Comparison of ENCODE assay signal across 24 mouse cellular contexts in the genomic region with DNA sequence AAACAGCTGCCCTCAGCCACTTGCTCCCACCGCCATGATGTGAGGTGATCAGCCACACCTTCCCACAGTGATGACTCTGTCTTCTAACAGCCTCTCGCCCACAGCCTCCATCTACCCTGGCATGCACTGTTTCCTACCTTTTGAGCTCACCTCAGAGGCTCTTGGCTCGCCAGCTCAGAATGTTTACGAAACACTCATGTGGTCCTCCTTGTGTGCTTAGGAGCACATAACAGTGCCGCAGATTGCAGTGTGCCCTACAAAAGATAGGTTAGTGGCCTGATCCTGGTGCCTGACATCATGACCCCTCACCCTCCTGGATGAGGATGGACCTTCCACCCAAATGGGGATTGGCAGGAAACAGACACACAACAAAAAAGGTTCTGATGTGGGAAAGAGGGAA.
DNase-seq lines count a peak whose midpoint lies in the region; ATAC-seq and TF ChIP-seq lines count a peak whose summit lies in the region.
"Had no signal": no experiment of that assay in that cellular context is flagged by ENCODE, and none has a peak within 500 bp of the region (broad histone marks: within the 10 kb centered on the region; RNA-seq: fewer than 3 reads in every experiment).

No protein-coding gene starts in this region.

- peak; percentile 11; the same call in 1 of the 2 replicates for ATAC-seq in liver, postnatal 0 days
- ATAC-seq in liver, embryonic 11.5 days (replicated peaks; ENCODE audit: low FRiP score), result no peak
- peak; percentile 33; the same call in 1 of the 2 replicates for ATAC-seq in lung, embryonic 15.5 days (ENCODE audit: borderline replicate concordance, extremely low read depth, low FRiP score, low TSS enrichment)
- ATAC-seq: forebrain, embryonic 15.5 days; intestine, postnatal 0 days had no signal

- H3K9ac ChIP-seq in liver, postnatal 0 days (replicated peaks), result no peak overlapping the region
- no peak overlapping the region for H3K9ac ChIP-seq in liver, embryonic 11.5 days (ENCODE audit: low read depth, low read length)
- H3K9ac ChIP-seq in lung, embryonic 15.5 days, result no peak overlapping the region
- H3K9ac ChIP-seq: embryonic facial prominence, embryonic 12.5 days; forebrain, embryonic 15.5 days; heart, embryonic 12.5 days; hindbrain, embryonic 14.5 days; limb, embryonic 13.5 days; liver, embryonic 15.5 days; midbrain, embryonic 12.5 days; neural tube, embryonic 13.5 days had no signal

- TF ChIP-seq CTCF in liver, postnatal 0 days (IDR thresholded peaks at IDR 0.05; ENCODE audit: low read depth), result no peak

- peaks cover 10% of the 10 kb centered on the region; the same call in 1 of the 2 replicates for H3K4me1 ChIP-seq in liver, postnatal 0 days (ENCODE audit: insufficient read depth)
- H3K4me1 ChIP-seq in liver, embryonic 11.5 days (replicated peaks; ENCODE audit: control insufficient read depth, insufficient read depth, low read length), result no peaks in the 10 kb centered on the region
- peaks cover 39% of the 10 kb centered on the region for H3K4me1 ChIP-seq in lung, embryonic 15.5 days
- H3K4me1 ChIP-seq: heart, embryonic 12.5 days had no signal

- H3K27me3 ChIP-seq in liver, postnatal 0 days (ENCODE audit: insufficient read depth, low read length), result no peaks in the 10 kb centered on the region
- H3K27me3 ChIP-seq in liver, embryonic 11.5 days (replicated peaks; ENCODE audit: control insufficient read depth, insufficient read depth, low read length), result no peaks in the 10 kb centered on the region
- H3K27me3 ChIP-seq in lung, embryonic 15.5 days, result no peaks in the 10 kb centered on the region
- H3K27me3 ChIP-seq: embryonic facial prominence, embryonic 12.5 days; forebrain, embryonic 15.5 days; heart, embryonic 12.5 days; limb, embryonic 13.5 days; liver, embryonic 15.5 days; midbrain, embryonic 12.5 days; neural tube, embryonic 13.5 days had no signal

- H3K4me3 ChIP-seq in liver, postnatal 0 days (ENCODE audit: low read depth, low read length), result no peak overlapping the region
- H3K4me3 ChIP-seq in liver, embryonic 11.5 days (ENCODE audit: low read depth, low read length), result no peak overlapping the region
- H3K4me3 ChIP-seq in lung, embryonic 15.5 days, result no peak overlapping the region
- H3K4me3 ChIP-seq: embryonic facial prominence, embryonic 12.5 days; forebrain, embryonic 15.5 days; heart, embryonic 12.5 days; left cerebral cortex, adult 2 months; limb, embryonic 13.5 days; liver, embryonic 15.5 days; midbrain, embryonic 12.5 days; neural tube, embryonic 13.5 days had no signal

- DNase-seq in liver, postnatal 0 days, result no peak
- no peak for DNase-seq in liver, embryonic 11.5 days (ENCODE audit: low spot score)
- peak; percentile 23 for DNase-seq in lung, postnatal 10 days
- DNase-seq in embryo, embryonic 9.5 days (ENCODE audit: extremely low spot score), result no peak
- DNase-seq in layer of hippocampus, adult 9-10 months (ENCODE audit: low spot score), result no peak
- DNase-seq: adrenal gland, adult 8-10 months; B cell, adult 2 months; cerebellum, adult 2 months; cerebellum, postnatal 36 days; gastrocnemius, postnatal 25 days; heart, adult 18-20 months; kidney, postnatal 25 days; thymus, postnatal 4 days had no signal

- H3K4me2 ChIP-seq in liver, postnatal 0 days (ENCODE audit: low read depth, low read length), result no peak overlapping the region
- no peak overlapping the region for H3K4me2 ChIP-seq in liver, embryonic 11.5 days
- no peak overlapping the region for H3K4me2 ChIP-seq in lung, embryonic 15.5 days
- H3K4me2 ChIP-seq: embryonic facial prominence, embryonic 12.5 days; forebrain, embryonic 15.5 days; heart, embryonic 12.5 days; hindbrain, embryonic 14.5 days; limb, embryonic 13.5 days; liver, embryonic 15.5 days; midbrain, embryonic 12.5 days; neural tube, embryonic 13.5 days had no signal

- H3K9me3 ChIP-seq in liver, postnatal 0 days (ENCODE audit: low read length), result peaks cover 3% of the 10 kb centered on the region; the same call in 1 of the 2 replicates
- no peaks in the 10 kb centered on the region for H3K9me3 ChIP-seq in liver, embryonic 11.5 days (ENCODE audit: control insufficient read depth, low read length)
- H3K9me3 ChIP-seq in lung, embryonic 15.5 days, result no peaks in the 10 kb centered on the region
- H3K9me3 ChIP-seq: embryonic facial prominence, embryonic 12.5 days; forebrain, embryonic 15.5 days; limb, embryonic 13.5 days; liver, embryonic 15.5 days; midbrain, embryonic 12.5 days; neural tube, embryonic 13.5 days had no signal

- no peaks in the 10 kb centered on the region for H3K36me3 ChIP-seq in liver, postnatal 0 days (replicated peaks; ENCODE audit: insufficient read depth, low read length)
- no peaks in the 10 kb centered on the region for H3K36me3 ChIP-seq in liver, embryonic 11.5 days (ENCODE audit: control insufficient read depth, insufficient read depth, low read length)
- no peaks in the 10 kb centered on the region for H3K36me3 ChIP-seq in lung, embryonic 15.5 days
- H3K36me3 ChIP-seq: embryonic facial prominence, embryonic 12.5 days; forebrain, embryonic 15.5 days; heart, embryonic 12.5 days; limb, embryonic 13.5 days; liver, embryonic 15.5 days; midbrain, embryonic 12.5 days; neural tube, embryonic 13.5 days had no signal

- H3K27ac ChIP-seq in liver, postnatal 0 days (ENCODE audit: low read depth), result no peak overlapping the region
- no peak overlapping the region for H3K27ac ChIP-seq in liver, embryonic 11.5 days (ENCODE audit: low read depth, low read length)
- peak overlapping the region; percentile 69 for H3K27ac ChIP-seq in lung, embryonic 15.5 days
- H3K27ac ChIP-seq: embryonic facial prominence, embryonic 12.5 days; forebrain, embryonic 15.5 days; hindbrain, embryonic 14.5 days; left cerebral cortex, adult 2 months; liver, embryonic 15.5 days; midbrain, embryonic 12.5 days; neural tube, embryonic 13.5 days had no signal

- WGBS in liver, postnatal 0 days (ENCODE audit: insufficient replicate concordance), result 76% methylated on average over 5 of the region's 5 CpGs
- 88% methylated on average over 5 of the region's 5 CpGs for WGBS in liver, embryonic 11.5 days
- 55% methylated on average over 5 of the region's 5 CpGs for WGBS in lung, embryonic 15.5 days

- no peak for TF ChIP-seq EP300 in liver, postnatal 0 days (IDR thresholded peaks at IDR 0.05; ENCODE audit: low read depth)
